Mouse (Mus musculus) embryonic facial prominence, embryonic 13.5 days (tissue): ENCODE results near the gene Mettl27. TPM values are rescaled to one million over a fixed set of nuclear protein-coding genes. Genes with fewer than 3 reads are reported as not detected.
"Not testable (repeated sequence)": the region's sequence is repeated elsewhere in the genome, so short reads cannot be mapped to it uniquely, and the experiment has no call there.

ENCODE experiments used
- ATAC-seq: fragments of 200-750 bp; cut with Nextera tagmentation; 2 replicates; pipeline ENCODE4 v1.8.0; 2017; ENCODE audit warnings: low read depth; ENCODE audit not compliant: insufficient number of reproducible peaks, insufficient read depth, low FRiP score, low TSS enrichment
- H3K27ac ChIP-seq: fragments of 300-500 bp; sonication (generic); 2 replicates; pipeline ENCODE4 v1.5.1; 2015; ENCODE audit warnings: moderate library complexity, mild to moderate bottlenecking, inconsistent platforms
- H3K27me3 ChIP-seq: fragments of 300-500 bp; sonication (generic); 2 replicates; pipeline ENCODE4 v1.6.1; 2015; ENCODE audit warnings: mild to moderate bottlenecking, inconsistent platforms
- H3K36me3 ChIP-seq: fragments of 300-500 bp; sonication (generic); 2 replicates; pipeline ENCODE4 v1.6.1; 2015; ENCODE audit warnings: mild to moderate bottlenecking, inconsistent platforms
- H3K4me1 ChIP-seq: fragments of 300-500 bp; sonication (generic); 2 replicates; pipeline ENCODE4 v1.6.1; 2015; ENCODE audit warnings: inconsistent platforms
- H3K4me2 ChIP-seq: fragments of 300-500 bp; sonication (generic); 2 replicates; pipeline ENCODE4 v1.6.1; 2015; ENCODE audit warnings: moderate library complexity, mild to moderate bottlenecking, inconsistent platforms
- H3K4me3 ChIP-seq: fragments of 300-500 bp; sonication (generic); 2 replicates; pipeline ENCODE4 v1.5.1; 2015; ENCODE audit warnings: mild to moderate bottlenecking, inconsistent platforms
- H3K9ac ChIP-seq: fragments of 300-500 bp; sonication (generic); 2 replicates; pipeline ENCODE4 v1.6.1; 2015; ENCODE audit warnings: mild to moderate bottlenecking, inconsistent platforms
- H3K9me3 ChIP-seq: fragments of 300-500 bp; sonication (generic); 2 replicates; pipeline ENCODE4 v1.6.1; 2016; ENCODE audit warnings: inconsistent platforms
- WGBS: fragments of 180-500 bp; shearing (Covaris S2); methylation state at CpG from one replicate; pipeline ENCODE4 v1.1.7; 2015; ENCODE audit warnings: mixed read lengths; 5-methylcytosine and 5-hydroxymethylcytosine counted together
- polyA plus RNA-seq: library from polyadenylated mRNA; unstranded; fragments of >200 nt; fragmentation: Nextera tagmentation; extraction: Ambion mirVana; gene quantifications from 2 replicates; pipeline ENCODE4 v1.2.1, GENCODE M21; 2015

Gene Mettl27
- polyA plus RNA-seq, 1 experiment from 2014 or later = 21.1 TPM

DNA sequence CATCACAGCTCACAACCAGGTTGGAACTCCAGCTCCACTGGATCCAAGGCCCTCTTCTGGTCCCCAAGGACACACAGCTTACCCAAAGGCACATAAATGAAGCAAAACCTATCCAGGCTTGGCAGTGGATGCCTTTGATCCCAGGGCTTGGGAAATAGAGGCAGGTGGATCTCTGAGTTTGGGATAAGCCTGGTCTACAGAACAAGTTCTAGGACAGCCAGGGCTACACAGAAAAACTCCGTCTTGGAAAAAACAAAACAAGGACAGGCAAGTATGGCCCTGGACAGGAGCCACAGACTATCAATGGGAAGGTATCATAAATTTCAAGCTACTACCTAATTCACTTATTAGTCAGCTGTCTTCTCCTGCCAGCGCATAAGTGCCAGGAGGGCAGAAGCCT, 29.4 kb downstream of the Mettl27 start:
- H3K9ac ChIP-seq = no peak overlapping the region
- no peaks in the 10 kb centered on the region; the same call in 1 of the 2 replicates for H3K27me3 ChIP-seq
- WGBS = 93% methylated on average over 2 of the region's 2 CpGs
- no peak overlapping the region for H3K4me3 ChIP-seq
- H3K4me1 ChIP-seq = peaks cover 18% of the 10 kb centered on the region
- H3K4me2 ChIP-seq = no peak overlapping the region
- no peak for ATAC-seq
- H3K9me3 ChIP-seq = no peaks in the 10 kb centered on the region
- no peak overlapping the region for H3K27ac ChIP-seq
- no peaks in the 10 kb centered on the region for H3K36me3 ChIP-seq

DNA sequence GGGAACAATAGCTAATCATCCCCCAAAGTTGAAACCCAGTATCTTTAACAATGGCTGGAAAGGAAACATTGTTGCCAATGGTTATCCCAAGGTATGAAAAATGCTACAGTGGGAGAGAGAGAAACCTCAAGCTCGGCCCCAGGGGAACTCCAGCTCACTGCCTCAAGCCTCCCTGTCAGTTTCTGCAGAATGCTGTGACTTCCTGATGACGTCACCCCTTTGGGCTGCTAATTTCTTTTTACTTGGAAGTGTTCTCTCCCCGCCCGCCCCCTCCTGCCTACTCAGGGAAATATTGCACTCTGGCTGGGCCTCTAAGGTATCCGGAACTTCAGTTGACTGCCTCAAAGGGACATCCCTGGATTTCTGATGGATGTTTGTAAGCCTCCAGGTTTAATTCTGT, 31.4 kb downstream of the Mettl27 start:
- no peak for ATAC-seq
- H3K27me3 ChIP-seq = peaks cover 8% of the 10 kb centered on the region
- no peak overlapping the region for H3K27ac ChIP-seq
- H3K36me3 ChIP-seq = no peaks in the 10 kb centered on the region
- H3K4me3 ChIP-seq = no peak overlapping the region
- no peak overlapping the region for H3K4me2 ChIP-seq
- no peak overlapping the region for H3K9ac ChIP-seq
- WGBS = 43% methylated on average over 5 of the region's 5 CpGs
- H3K9me3 ChIP-seq = no peaks in the 10 kb centered on the region
- H3K4me1 ChIP-seq = peaks cover 20% of the 10 kb centered on the region

DNA sequence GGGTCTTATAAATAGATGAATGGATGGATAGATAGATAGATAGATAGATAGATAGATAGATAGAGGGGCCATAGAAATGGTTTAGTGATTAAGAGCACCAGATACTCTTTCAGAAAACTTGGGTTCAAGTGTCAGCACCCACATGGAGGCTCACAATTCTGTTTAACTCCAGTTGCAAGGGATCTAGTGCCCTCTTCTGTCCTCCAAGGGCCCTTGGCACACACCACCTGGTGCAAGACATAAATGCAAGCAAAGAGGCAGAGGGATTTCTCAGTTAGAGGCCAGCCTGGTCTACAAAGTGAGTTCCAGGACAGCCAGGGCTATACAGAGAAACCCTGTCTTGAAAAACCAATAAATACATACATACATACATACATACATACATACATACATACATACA, 32.5 kb downstream of the Mettl27 start:
- not testable (repeated sequence) for H3K9ac ChIP-seq, H3K4me2 ChIP-seq, H3K27me3 ChIP-seq, H3K4me3 ChIP-seq, H3K27ac ChIP-seq, H3K36me3 ChIP-seq, H3K9me3 ChIP-seq, ATAC-seq
- peaks cover 20% of the 10 kb centered on the region for H3K4me1 ChIP-seq

DNA sequence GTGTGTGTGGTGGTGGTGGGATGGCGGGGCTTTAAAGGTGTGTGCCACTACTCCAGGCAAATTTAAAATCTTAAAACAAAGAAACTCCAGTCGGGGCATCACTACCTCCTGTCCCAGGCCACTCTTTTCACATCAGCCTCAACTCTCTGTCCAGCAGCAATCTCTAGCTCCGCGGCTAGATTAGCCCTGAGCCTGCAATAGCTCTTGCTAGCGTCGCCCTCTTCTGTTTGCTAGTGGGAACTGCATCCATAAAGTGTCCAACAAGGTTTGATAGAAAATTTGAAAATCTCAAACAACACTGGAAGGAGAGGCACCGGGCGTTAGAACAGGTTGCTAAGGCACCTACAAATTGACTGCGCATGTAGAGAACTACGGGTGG, 33.3 kb downstream of the Mettl27 start:
- Histone ChIP-seq H3K4me3 (peak overlapping the region; percentile 36), H3K9ac (peak overlapping the region; percentile 40; the same call in 1 of the 2 replicates), H3K36me3 (no peaks in the 10 kb centered on the region), H3K9me3 (no peaks in the 10 kb centered on the region; the same call in 1 of the 2 replicates), H3K4me1 (peaks cover 18% of the 10 kb centered on the region), H3K27me3 (peaks cover 8% of the 10 kb centered on the region), H3K4me2 (peak overlapping the region; percentile 64), H3K27ac (peak overlapping the region; percentile 48)
- ATAC-seq = no peak
- WGBS = 6% methylated on average over 10 of the region's 10 CpGs

DNA sequence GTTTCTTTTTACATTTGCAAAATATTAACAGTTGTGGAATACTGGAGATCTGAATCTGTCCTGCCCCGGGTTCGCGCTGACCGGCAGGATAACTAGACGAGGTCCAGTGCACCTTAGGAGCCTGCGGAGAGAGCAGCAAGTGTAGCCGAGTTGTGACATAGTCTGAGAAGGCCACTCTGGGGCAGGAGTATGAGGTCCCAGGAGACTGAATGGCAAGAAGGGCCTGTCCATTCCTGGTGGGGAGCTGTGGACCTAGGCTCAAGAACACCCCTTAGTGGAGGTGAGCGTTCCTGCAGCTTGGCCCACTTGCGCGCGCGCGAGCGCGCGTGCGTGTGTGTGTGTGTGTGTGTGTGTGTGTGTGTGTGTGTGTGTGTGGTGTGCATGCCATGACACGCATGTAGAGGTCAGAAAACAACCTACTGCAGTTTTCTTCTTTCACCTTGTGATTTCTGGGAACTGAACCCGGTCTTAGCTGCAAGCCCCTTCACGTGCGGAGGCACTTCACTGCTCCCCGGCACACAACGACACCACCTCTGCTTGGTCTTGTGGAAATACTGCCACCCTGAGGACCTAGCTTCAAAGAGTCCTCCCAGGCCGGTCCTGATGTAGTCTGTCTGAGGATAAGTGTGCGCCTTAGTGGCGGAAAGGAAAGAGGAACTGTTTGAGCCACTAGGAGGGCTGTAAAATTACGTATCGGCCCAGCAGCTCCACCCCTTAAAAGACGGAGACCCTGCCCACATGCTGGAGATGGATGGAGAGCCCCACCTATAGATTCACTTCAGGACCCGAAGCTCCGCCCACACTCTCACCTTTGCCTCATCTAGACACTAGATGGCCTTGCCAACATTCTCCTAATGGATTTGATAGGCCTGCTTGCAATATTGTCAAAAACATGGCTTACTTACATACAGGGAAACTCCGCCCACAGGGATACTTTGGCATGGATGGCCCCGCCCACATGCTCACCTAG, 34.0 kb downstream of the Mettl27 start:
- WGBS = 3% methylated on average over 31 of the region's 33 CpGs
- peak overlapping the region; percentile 36 for H3K4me3 ChIP-seq
- H3K36me3 ChIP-seq = no peaks in the 10 kb centered on the region
- no peaks in the 10 kb centered on the region; the same call in 1 of the 2 replicates for H3K9me3 ChIP-seq
- peak; percentile 26; the same call in 1 of the 2 replicates for ATAC-seq
- peak overlapping the region; percentile 48 for H3K27ac ChIP-seq
- peaks cover 8% of the 10 kb centered on the region for H3K27me3 ChIP-seq
- H3K4me1 ChIP-seq = peaks cover 11% of the 10 kb centered on the region
- peak overlapping the region; percentile 64 for H3K4me2 ChIP-seq
- peak overlapping the region; percentile 40 for H3K9ac ChIP-seq

DNA sequence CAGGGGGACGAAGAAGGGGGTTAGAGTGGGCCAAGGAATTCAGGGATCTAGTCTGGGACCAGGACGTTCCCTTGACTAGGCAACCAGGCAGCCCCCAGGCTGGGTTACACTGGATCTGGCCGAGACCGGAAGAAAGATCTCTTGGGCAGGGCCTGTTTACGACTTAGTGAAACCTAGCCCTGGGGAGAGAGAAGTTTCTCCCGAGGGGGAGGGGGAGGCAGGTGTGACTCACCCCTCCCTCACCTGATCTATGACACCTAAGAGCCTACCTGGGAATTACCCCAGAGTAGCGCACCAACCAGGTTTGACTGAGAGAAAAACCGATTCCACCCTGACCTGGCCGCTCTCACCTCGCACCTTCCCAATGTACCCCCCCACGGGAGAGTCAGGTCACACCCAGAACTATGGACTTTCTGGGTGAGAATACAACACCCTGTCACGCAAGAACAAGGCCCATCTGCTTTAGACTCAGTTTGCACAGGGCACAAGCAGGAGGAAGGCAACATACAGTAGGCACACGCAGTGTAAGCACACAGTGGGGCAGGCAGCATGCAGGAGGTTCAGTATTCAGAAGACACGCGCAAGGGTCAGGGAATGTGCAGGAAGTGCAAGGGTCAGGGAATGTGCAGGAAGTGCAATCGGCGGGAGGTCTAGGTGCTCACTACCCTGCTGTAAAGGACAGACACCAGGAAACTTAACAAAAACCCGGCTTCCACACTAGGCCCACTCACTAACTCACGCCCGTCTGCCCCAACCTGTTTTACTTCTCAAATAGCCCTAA, 35.2 kb downstream of the Mettl27 start:
- no peak overlapping the region for H3K4me2 ChIP-seq
- H3K27me3 ChIP-seq = peaks cover 8% of the 10 kb centered on the region
- WGBS = 58% methylated on average over 20 of the region's 20 CpGs
- H3K4me3 ChIP-seq = no peak overlapping the region
- H3K4me1 ChIP-seq = peaks cover 11% of the 10 kb centered on the region
- ATAC-seq = no peak
- no peak overlapping the region for H3K9ac ChIP-seq
- peak overlapping the region; percentile 40; the same call in 1 of the 2 replicates for H3K27ac ChIP-seq
- H3K9me3 ChIP-seq = no peaks in the 10 kb centered on the region; the same call in 1 of the 2 replicates
- H3K36me3 ChIP-seq = no peaks in the 10 kb centered on the region

DNA sequence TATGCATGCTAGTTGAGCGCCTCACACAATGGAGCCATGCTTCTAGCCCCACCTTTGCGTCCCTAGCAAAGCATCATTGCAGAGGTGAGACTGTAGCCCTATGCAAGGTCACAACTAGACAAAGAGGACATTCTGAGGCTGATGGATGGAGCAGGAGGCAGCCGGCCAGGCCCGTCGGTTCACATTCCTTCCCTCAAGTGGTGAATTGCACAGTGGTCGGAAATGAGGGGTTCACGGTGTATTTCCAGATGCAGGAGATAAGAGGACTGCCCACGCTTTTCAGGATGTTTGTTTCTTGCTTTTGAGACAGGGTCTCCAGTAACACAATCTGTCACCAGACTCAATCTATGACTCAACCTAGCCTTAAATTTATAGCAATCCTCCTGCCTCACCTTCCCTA, 38.5 kb downstream of the Mettl27 start:
- Histone ChIP-seq H3K4me3 (no peak overlapping the region), H3K4me2 (no peak overlapping the region), H3K27ac (no peak overlapping the region), H3K9ac (no peak overlapping the region), H3K4me1 (peaks cover 10% of the 10 kb centered on the region), H3K9me3 (no peaks in the 10 kb centered on the region; the same call in 1 of the 2 replicates), H3K36me3 (no peaks in the 10 kb centered on the region), H3K27me3 (peaks cover 8% of the 10 kb centered on the region)
- 48% methylated on average over 8 of the region's 8 CpGs for WGBS
- ATAC-seq = no peak

DNA sequence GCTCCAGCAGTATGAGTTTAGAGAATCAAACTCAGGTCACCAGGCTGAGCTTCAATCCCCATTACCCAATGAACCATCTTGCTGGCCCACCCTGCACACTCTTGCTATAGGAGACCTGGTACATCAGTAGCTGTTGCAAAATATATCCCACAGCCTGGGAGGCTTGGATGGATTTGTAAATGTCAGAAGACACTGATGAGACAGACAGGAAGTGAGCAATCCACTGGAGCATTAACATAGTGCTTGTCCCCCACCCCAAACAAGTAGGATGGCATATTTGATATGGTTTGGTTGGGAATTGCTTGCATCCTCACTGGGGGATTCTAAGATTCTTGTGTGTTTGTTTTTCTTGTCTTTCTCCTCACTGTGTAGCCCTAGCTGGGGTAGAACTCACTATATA, 40.9 kb downstream of the Mettl27 start:
- Histone ChIP-seq H3K9ac (no peak overlapping the region), H3K27ac (no peak overlapping the region), H3K4me2 (no peak overlapping the region), H3K36me3 (no peaks in the 10 kb centered on the region), H3K4me3 (no peak overlapping the region), H3K4me1 (no peaks in the 10 kb centered on the region), H3K9me3 (no peaks in the 10 kb centered on the region; the same call in 1 of the 2 replicates), H3K27me3 (0 out of 2 replicates have a peak, but pooled peaks cover 4% of the 10 kb centered on the region)
- no peak for ATAC-seq

DNA sequence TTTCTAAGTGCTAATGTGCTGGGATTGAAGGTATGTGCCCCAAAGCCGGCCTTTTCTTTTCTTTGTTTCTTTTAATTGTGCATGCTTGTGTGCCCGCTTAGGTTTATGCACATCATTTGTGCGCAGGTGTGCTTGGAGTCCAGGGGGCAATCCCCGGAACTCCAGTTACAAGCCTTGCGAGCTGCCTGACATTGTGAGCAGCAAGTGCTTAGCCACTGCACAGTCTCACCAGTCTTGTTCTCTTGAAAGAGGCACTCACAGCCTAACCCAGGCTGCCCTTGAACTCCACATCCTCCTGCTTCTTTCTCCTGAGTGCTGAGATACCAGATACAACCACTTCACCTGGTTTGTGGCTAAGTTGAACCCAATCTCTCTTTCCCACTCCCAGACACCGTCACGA, 41.4 kb downstream of the Mettl27 start:
- no peaks in the 10 kb centered on the region for H3K4me1 ChIP-seq
- H3K4me3 ChIP-seq = no peak overlapping the region
- H3K27me3 ChIP-seq = 0 out of 2 replicates have a peak, but pooled peaks cover under 1% of the 10 kb centered on the region
- H3K27ac ChIP-seq = no peak overlapping the region
- H3K9ac ChIP-seq = no peak overlapping the region
- H3K9me3 ChIP-seq = no peaks in the 10 kb centered on the region; the same call in 1 of the 2 replicates
- H3K36me3 ChIP-seq = no peaks in the 10 kb centered on the region
- 83% methylated on average over 7 of the region's 7 CpGs for WGBS
- H3K4me2 ChIP-seq = no peak overlapping the region
- no peak for ATAC-seq

DNA sequence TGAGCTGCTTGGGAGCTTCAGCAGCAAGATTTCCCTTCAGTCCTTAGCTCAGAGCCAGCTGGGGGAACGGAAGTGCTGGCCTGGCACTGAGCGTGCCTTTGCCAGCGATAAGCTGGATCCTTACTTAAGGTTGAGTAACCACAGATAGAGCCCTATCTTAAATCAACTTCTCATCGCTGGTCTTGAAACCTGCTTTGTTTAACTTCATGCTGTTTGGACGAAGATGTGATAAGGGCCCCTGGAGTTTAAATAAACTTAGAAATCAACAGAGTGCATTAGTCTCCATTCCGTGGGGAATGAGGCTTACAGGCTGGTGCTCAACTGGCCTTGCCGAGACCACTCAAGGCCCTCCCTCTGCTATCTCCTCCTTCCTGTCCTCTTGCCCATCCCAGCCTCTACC, 42.1 kb downstream of the Mettl27 start:
- Histone ChIP-seq H3K4me2 (no peak overlapping the region), H3K27ac (no peak overlapping the region), H3K9me3 (no peaks in the 10 kb centered on the region; the same call in 1 of the 2 replicates), H3K36me3 (no peaks in the 10 kb centered on the region), H3K9ac (no peak overlapping the region), H3K27me3 (no peaks in the 10 kb centered on the region), H3K4me3 (no peak overlapping the region), H3K4me1 (no peaks in the 10 kb centered on the region)
- WGBS = 69% methylated on average over 7 of the region's 7 CpGs
- no peak for ATAC-seq

DNA sequence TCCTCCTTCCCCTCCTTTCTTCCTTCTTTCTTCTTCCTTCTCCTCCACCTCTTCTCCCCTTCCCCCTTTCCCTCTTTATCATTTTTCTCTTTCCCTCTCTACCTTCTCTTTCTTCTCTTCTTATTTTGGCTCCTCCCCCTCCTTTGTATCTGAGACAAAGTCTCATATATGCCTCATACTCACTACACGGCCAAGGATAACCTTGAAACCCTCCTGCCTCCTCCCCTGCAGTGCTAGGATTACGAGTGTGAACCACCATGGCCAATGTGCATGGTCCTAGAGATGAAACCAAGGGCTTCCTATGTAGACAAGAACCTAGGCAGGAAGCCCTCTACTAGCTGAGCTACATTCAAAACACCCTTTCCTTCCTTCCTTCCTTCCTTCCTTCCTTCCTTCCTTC, 42.8 kb downstream of the Mettl27 start:
- H3K9me3 ChIP-seq = no peaks in the 10 kb centered on the region; the same call in 1 of the 2 replicates
- no peak overlapping the region for H3K4me2 ChIP-seq
- H3K27me3 ChIP-seq = no peaks in the 10 kb centered on the region
- no peak overlapping the region for H3K9ac ChIP-seq
- ATAC-seq = no peak
- H3K4me1 ChIP-seq = no peaks in the 10 kb centered on the region
- no peak overlapping the region for H3K4me3 ChIP-seq
- H3K27ac ChIP-seq = no peak overlapping the region
- WGBS = 58% methylated on average over 2 of the region's 2 CpGs
- no peaks in the 10 kb centered on the region for H3K36me3 ChIP-seq
